Mouse (Mus musculus) spleen, adult 2 months (tissue): ENCODE measurements around the gene Ska3. TPM values are rescaled to one million over a fixed set of nuclear protein-coding genes. Genes with fewer than 3 reads are reported as not detected.
"Not testable (repeated sequence)": the region's sequence is repeated elsewhere in the genome, so short reads cannot be mapped to it uniquely, and the experiment has no call there.

Experiments
- DNase-seq, 2 experiments: peaks; one replicate each; pipeline versions ENCODE4 v3.0.0 to v3.0.0-alpha.2; 2012 to 2021; ENCODE audit warnings: low spot score in 2 of 2, low read depth in 1 of 2
- H3K27ac ChIP-seq: fragments of 200-500 bp; 2 replicates; pipeline ENCODE4 v1.5.1; 2012; ENCODE audit warnings: low read length, inconsistent platforms; ENCODE audit not compliant: insufficient read depth
- H3K27me3 ChIP-seq: fragments of 200-500 bp; 2 replicates; pipeline ENCODE4 v1.6.1; 2012; ENCODE audit warnings: mild to moderate bottlenecking, moderate library complexity, low read length, inconsistent platforms; ENCODE audit not compliant: control insufficient read depth, insufficient read depth
- H3K36me3 ChIP-seq: fragments of 200-500 bp; 2 replicates; pipeline ENCODE4 v1.6.1; 2012; ENCODE audit warnings: mild to moderate bottlenecking, low read length, inconsistent platforms; ENCODE audit not compliant: control insufficient read depth, insufficient read depth
- H3K4me1 ChIP-seq: fragments of 200-500 bp; 2 replicates; pipeline ENCODE4 v1.6.1; 2011; ENCODE audit warnings: inconsistent platforms; ENCODE audit not compliant: control insufficient read depth, insufficient read depth, insufficient read length
- H3K4me3 ChIP-seq: fragments of 200-500 bp; 2 replicates; pipeline ENCODE4 v1.5.1; 2011; ENCODE audit warnings: mild to moderate bottlenecking, inconsistent platforms; ENCODE audit not compliant: insufficient read depth, insufficient read length; ENCODE audit errors: extremely low read depth
- CTCF ChIP-seq: fragments of 200-500 bp; IDR thresholded peaks from 2 replicates; pipeline ENCODE4 v1.5.1; 2011; ENCODE audit warnings: mild to moderate bottlenecking, inconsistent platforms; ENCODE audit not compliant: insufficient read depth, insufficient read length, insufficient replicate concordance; ENCODE audit errors: extremely low read depth
- POLR2A ChIP-seq: fragments of 200-500 bp; IDR thresholded peaks from 2 replicates; pipeline ENCODE4 v1.6.1; 2011; ENCODE audit warnings: low read depth, low read length, inconsistent platforms
- WGBS: fragments of 180-500 bp; shearing (Covaris S2); methylation state at CpG from one replicate; pipeline ENCODE4 v1.1.7; 2018; 5-methylcytosine and 5-hydroxymethylcytosine counted together
- polyA plus RNA-seq: library from polyadenylated mRNA; depleted of rRNA; stranded (reverse); fragments of >200 nt; gene quantifications from 2 replicates; pipeline ENCODE4 v1.2.3, GENCODE M21; 2012

Gene Ska3
- polyA plus RNA-seq, 1 experiment = 0.84 TPM

- Histone ChIP-seq H3K36me3 (peaks cover 14% of the 10 kb centered on the region), H3K4me1 (no peaks in the 10 kb centered on the region), H3K4me3 (no peak overlapping the region), H3K27ac (no peak overlapping the region), H3K27me3 (no peaks in the 10 kb centered on the region)
- 97% methylated on average over 2 of the region's 2 CpGs for WGBS
- no peak for TF ChIP-seq POLR2A
- no peak for TF ChIP-seq CTCF
- no peak for DNase-seq
These were observed 27.0 kb upstream of the Ska3 start for GRCm38 (mm10) chr14:57852961-57853360.

- no peak overlapping the region for H3K27ac ChIP-seq
- H3K27me3 ChIP-seq = no peaks in the 10 kb centered on the region
- H3K36me3 ChIP-seq = peaks cover 13% of the 10 kb centered on the region
- TF ChIP-seq POLR2A (no peak), CTCF (no peak)
- WGBS = 82% methylated on average over 3 of the region's 3 CpGs
- DNase-seq = no peak
- H3K4me1 ChIP-seq = no peaks in the 10 kb centered on the region
- no peak overlapping the region for H3K4me3 ChIP-seq
These were observed 24.3 kb upstream of the Ska3 start for GRCm38 (mm10) chr14:57850330-57850729.

GRCm38 (mm10) chr14:57848646-57849045, 22.7 kb upstream of the Ska3 start:
- Histone ChIP-seq H3K27ac (no peak overlapping the region), H3K36me3 (peaks cover 19% of the 10 kb centered on the region), H3K4me3 (no peak overlapping the region), H3K27me3 (no peaks in the 10 kb centered on the region), H3K4me1 (no peaks in the 10 kb centered on the region)
- TF ChIP-seq POLR2A = no peak
- no peak for TF ChIP-seq CTCF
- no peak for DNase-seq
- WGBS = 96% methylated on average over 2 of the region's 2 CpGs

GRCm38 (mm10) chr14:57848061-57848460, 22.1 kb upstream of the Ska3 start:
- H3K4me3 ChIP-seq, H3K27me3 ChIP-seq, H3K4me1 ChIP-seq, H3K27ac ChIP-seq, DNase-seq: not testable (repeated sequence)
- H3K36me3 ChIP-seq = peaks cover 16% of the 10 kb centered on the region
- WGBS = 91% methylated on average over 5 of the region's 5 CpGs

GRCm38 (mm10) chr14:57844535-57844934, 18.6 kb upstream of the Ska3 start:
- Histone ChIP-seq H3K4me1 (no peaks in the 10 kb centered on the region), H3K27me3 (no peaks in the 10 kb centered on the region), H3K27ac (no peak overlapping the region), H3K36me3 (peaks cover 20% of the 10 kb centered on the region), H3K4me3 (no peak overlapping the region)
- 85% methylated on average over 3 of the region's 3 CpGs for WGBS
- DNase-seq = no peak
- TF ChIP-seq POLR2A (no peak), CTCF (no peak)

- peaks cover 20% of the 10 kb centered on the region for H3K36me3 ChIP-seq
These were observed 9.2 kb upstream of the Ska3 start for GRCm38 (mm10) chr14:57835157-57835556.

GRCm38 (mm10) chr14:57833526-57833925, 7.5 kb upstream of the Ska3 start:
- Histone ChIP-seq H3K4me3 (no peak overlapping the region), H3K27ac (no peak overlapping the region), H3K36me3 (peaks cover 16% of the 10 kb centered on the region), H3K27me3 (no peaks in the 10 kb centered on the region), H3K4me1 (no peaks in the 10 kb centered on the region; the same call in 1 of the 2 replicates)
- TF ChIP-seq POLR2A (no peak), CTCF (no peak)
- DNase-seq = no peak
- WGBS = 95% methylated on average over 2 of the region's 2 CpGs

More at GRCm38 (mm10) chr14:57835157-57835556, 9.2 kb upstream of the Ska3 start:
- 82% methylated on average over 10 of the region's 10 CpGs for WGBS
- H3K4me1 ChIP-seq = no peaks in the 10 kb centered on the region; the same call in 1 of the 2 replicates
- no peak overlapping the region for H3K27ac ChIP-seq
- no peak for TF ChIP-seq POLR2A
- TF ChIP-seq CTCF = no peak
- no peak overlapping the region for H3K4me3 ChIP-seq
- no peaks in the 10 kb centered on the region for H3K27me3 ChIP-seq
- no peak for DNase-seq
